Mouse (Mus musculus) 3134 (cell line): ENCODE measurements around the gene Foxj1.
"Not testable (repeated sequence)": the region's sequence is repeated elsewhere in the genome, so short reads cannot be mapped to it uniquely, and the experiment has no call there.

Experiments
- DNase-seq: peaks from one replicate; pipeline ENCODE4 v3.0.0-alpha.2; 2011; ENCODE audit warnings: low spot score; ENCODE audit not compliant: insufficient read length; ENCODE audit errors: extremely low read depth

The Foxj1 gene

GRCm38 (mm10) chr11:116335244-116336036 lies at the start of gene Foxj1:
TSS of gene Foxj1 (minus strand) at chr11:116335399.
- peak; percentile 86 for DNase-seq

GRCm38 (mm10) chr11:116384171-116384570 lies 49.0 kb upstream of the Foxj1 start:
- no peak for DNase-seq

- not testable (repeated sequence) for DNase-seq
Measured at GRCm38 (mm10) chr11:116383070-116383469, 47.9 kb upstream of the Foxj1 start.

GRCm38 (mm10) chr11:116380767-116381166 lies 45.6 kb upstream of the Foxj1 start:
- DNase-seq = no peak

GRCm38 (mm10) chr11:116379530-116379929 lies 44.3 kb upstream of the Foxj1 start:
- no peak for DNase-seq

GRCm38 (mm10) chr11:116376945-116377661 lies 41.9 kb upstream of the Foxj1 start:
- DNase-seq = peak; percentile 60

GRCm38 (mm10) chr11:116371894-116372450 lies 36.8 kb upstream of the Foxj1 start:
- DNase-seq = no peak

GRCm38 (mm10) chr11:116369633-116370032 lies 34.4 kb upstream of the Foxj1 start:
- no peak for DNase-seq

- DNase-seq = peak; percentile 46
Measured at GRCm38 (mm10) chr11:116369051-116369450, 33.9 kb upstream of the Foxj1 start.

- peak; percentile 63 for DNase-seq
Measured at GRCm38 (mm10) chr11:116368116-116368515, 32.9 kb upstream of the Foxj1 start.

GRCm38 (mm10) chr11:116366647-116367046 lies 31.4 kb upstream of the Foxj1 start:
- no peak for DNase-seq

- no peak for DNase-seq
Measured at GRCm38 (mm10) chr11:116366124-116366523, 30.9 kb upstream of the Foxj1 start.

- DNase-seq = no peak
Measured at GRCm38 (mm10) chr11:116365432-116365831, 30.2 kb upstream of the Foxj1 start.

- no peak for DNase-seq
Measured at GRCm38 (mm10) chr11:116362015-116362414, 26.8 kb upstream of the Foxj1 start.

- DNase-seq = not testable (repeated sequence)
Measured at GRCm38 (mm10) chr11:116360915-116361314, 25.7 kb upstream of the Foxj1 start.

GRCm38 (mm10) chr11:116359652-116360051 lies 24.5 kb upstream of the Foxj1 start:
- DNase-seq = no peak

- DNase-seq = no peak
Measured at GRCm38 (mm10) chr11:116358926-116359637, 23.9 kb upstream of the Foxj1 start.

- no peak for DNase-seq
Measured at GRCm38 (mm10) chr11:116354521-116354920, 19.3 kb upstream of the Foxj1 start.

GRCm38 (mm10) chr11:116353535-116353934 lies 18.3 kb upstream of the Foxj1 start:
- no peak for DNase-seq

GRCm38 (mm10) chr11:116351294-116351693 lies 16.1 kb upstream of the Foxj1 start:
- no peak for DNase-seq

- DNase-seq = peak; percentile 64
Measured at GRCm38 (mm10) chr11:116347955-116348354, 12.8 kb upstream of the Foxj1 start.
